Mouse (Mus musculus) fibroblast of lung, adult 2 months (primary cell): ENCODE results near the gene Nebl.

ENCODE experiments used
- DNase-seq: peaks from one replicate; pipeline ENCODE4 v3.0.0-alpha.2; 2011; ENCODE audit warnings: low read depth

Gene Nebl

GRCm38 (mm10) chr2:17623931-17624330, 107.3 kb downstream of the Nebl start:
- no peak for DNase-seq

DNA sequence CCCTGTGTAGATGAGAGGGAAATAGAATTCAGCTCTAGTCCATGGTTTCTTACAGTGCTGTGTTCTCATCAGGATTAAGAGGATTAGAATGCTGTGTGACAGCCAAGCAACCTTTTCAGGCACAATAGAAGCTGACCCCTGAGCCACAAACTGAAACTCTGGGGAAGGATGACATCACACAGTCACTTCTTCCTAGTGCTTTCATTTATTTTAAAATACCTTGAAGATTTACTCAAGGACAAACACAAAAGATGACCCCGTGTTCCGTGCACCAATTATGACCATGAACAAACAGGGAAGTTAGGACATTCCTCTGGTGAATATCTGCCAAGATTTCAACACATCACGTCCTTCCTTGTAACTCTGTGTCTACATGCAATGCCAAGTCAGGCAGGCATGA, 121.0 kb downstream of the Nebl start:
- DNase-seq = no peak

- no peak for DNase-seq
Observed at GRCm38 (mm10) chr2:17603573-17603972, 127.7 kb downstream of the Nebl start.

GRCm38 (mm10) chr2:17600652-17601051, 130.6 kb downstream of the Nebl start:
- DNase-seq = no peak

DNA sequence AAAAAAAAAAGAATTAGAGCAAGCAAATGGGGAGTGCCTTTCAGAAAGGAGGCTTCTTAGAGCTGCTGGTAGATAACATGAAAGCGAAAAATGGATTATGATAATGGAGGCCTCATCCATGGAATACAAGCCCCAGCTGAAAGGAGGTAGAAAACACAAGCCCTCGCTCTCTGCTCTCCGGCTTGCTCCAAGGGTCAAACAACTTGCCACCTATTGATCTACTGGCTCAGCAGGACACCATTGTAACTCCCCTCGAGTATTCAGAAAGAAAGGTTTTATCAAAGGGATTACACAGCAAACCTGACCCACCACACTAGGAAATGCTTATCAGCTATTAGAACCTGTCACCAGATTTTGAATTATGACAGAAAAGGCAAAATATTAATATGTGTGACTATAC, 131.4 kb downstream of the Nebl start:
- DNase-seq = no peak

GRCm38 (mm10) chr2:17597932-17598331, 133.3 kb downstream of the Nebl start:
- DNase-seq = no peak

GRCm38 (mm10) chr2:17589669-17590068, 141.6 kb downstream of the Nebl start:
- no peak for DNase-seq

DNA sequence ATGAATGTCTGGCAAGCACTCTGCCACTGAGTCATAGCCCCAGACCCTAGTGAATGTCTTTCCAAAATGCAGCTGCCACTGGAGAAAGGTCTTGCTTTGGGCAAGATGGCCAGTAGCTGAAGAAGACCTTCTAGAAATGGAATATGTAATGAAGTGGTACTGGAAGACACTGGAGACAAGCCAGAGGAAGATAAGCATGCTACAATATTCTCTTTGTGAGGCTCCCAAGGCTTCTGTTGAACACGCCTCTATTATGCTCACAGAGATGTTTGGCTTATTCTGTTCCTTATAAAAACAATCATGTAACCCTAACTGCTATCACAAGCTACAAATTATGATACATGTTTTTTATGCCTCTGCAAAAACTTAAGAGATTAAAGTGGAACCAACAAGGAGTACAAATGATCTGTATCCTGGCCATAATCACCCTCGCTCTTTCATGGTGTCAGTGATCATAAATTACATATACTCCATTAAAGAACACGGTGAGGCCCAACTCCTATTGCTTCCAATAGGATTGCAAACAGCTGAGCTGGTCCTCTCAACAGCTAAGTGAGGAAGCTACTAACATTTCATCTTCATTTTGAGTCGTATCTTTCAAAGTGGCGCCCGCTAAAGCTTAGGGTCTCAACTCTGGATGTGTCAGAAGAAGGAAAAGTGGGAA, 145.8 kb downstream of the Nebl start:
- no peak for DNase-seq

GRCm38 (mm10) chr2:17575648-17576047, 155.6 kb downstream of the Nebl start:
- DNase-seq = no peak

- DNase-seq = no peak
Observed at GRCm38 (mm10) chr2:17571716-17572115, 159.5 kb downstream of the Nebl start.

- no peak for DNase-seq
Observed at GRCm38 (mm10) chr2:17558889-17559742, 172.1 kb downstream of the Nebl start.

DNA sequence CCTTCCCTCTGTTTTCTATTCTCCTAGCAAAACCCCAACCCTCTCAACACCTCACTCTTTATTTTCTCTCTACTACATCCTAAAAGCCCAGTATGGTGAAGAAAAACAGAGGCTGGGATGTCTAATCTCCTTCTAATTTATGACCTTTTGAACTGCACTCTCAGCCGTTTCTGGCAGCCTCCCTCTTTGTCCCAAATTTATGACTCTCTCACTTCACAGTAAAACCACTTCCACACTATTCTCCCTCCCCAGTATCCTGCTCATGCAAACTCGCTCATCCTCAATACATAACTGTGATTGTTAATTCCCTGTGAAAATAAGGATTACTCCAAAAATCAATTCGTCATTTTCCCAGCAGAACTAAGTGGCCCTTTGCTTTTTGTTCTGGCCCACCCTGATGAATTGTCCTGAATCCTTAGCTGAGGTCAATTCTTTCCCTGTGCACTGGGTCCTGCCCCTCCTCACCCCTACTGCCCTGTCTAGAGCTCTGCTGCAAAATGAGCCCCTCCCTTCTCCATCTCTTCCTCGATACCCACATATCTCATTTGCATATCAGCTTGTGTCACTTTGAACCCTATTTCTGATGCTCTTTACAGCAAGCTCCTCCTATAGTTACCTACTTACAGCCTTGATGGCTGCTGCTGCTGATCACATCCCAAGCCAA, 181.2 kb downstream of the Nebl start:
- DNase-seq = no peak

DNA sequence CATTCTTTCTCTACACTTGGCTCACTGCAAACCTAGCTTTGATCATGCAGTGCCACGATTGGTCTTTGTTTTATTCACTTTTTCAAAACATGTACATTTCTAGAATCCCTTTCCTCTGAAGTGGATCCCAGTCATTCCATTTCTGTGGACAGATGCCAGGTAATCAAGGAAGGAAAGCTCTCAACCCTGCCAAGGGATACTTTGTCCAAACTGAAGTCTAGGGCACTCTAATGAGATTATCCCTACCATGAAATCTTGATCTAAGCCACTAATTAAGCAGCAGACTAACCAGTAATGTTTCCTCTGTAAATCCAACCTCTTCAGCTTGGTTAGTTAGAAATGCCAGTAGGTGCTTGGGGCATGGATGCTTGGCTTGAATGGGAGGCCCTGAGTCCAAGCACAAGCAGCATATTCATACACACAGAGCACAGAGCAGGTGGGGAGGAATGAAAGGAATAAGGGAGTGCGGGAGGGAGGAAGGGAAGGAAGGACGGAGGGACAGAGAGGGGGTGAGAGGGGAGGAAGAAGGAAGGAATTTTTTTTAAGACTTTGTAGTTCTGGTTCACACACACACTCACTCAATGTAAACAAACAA, 184.8 kb downstream of the Nebl start:
- DNase-seq = no peak

DNA sequence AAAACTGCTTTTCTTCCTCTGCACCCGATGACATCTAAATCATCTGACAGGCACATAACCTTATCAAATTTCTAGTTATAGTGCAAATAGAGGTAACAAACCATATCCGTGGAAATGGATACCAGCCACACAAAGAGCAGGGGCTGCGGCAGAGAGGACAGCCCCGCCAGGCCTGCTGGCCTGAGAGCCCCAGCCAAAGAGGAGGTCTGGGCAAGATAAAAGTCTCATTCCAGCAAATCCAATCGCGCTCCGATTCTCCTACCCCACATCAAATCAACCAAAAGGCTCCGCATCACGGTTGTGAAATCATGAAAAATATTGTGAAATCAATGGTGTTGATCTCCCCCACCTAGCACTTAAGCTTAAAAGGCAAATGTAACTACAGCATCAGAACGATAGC, 191.5 kb downstream of the Nebl start:
- DNase-seq = no peak

- no peak for DNase-seq
Observed at GRCm38 (mm10) chr2:17538493-17538892, 192.8 kb downstream of the Nebl start.

DNA sequence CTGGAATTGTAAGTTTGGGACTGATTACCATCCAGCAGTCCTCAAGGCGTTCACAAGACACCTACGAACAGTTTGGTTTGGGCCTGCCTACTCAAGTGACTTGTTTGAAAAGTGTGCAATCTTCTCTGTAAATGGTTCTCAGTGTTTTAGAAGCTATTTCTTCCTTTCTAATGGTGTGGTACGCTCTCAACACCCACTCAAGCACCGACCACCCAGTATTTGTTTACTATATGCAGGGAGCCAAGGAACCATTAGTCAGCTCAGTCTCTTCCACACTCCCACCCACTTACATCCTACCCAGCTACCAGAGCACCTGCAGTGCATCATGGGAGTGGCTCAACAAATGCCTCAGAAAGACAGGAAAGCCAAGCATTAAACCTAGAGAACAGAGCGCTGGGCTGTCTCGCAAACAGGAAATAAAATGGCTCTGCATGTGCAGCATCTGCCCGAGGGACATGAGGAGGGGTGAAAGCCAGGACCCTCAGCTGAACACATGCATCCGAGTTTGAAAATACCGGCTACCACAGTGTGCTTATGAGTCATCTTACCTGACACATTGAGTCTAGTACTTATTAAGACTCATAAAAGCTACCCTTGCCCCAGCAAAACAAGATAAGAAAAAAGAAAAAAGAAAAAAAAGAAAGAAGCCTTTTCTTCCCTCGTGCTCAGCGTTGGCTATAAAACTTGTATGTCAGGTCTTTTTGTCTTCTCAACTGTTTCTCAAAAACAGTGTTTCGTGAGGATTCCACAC, 199.7 kb downstream of the Nebl start:
- DNase-seq = no peak

GRCm38 (mm10) chr2:17525739-17526526, 205.3 kb downstream of the Nebl start:
- DNase-seq = no peak

DNA sequence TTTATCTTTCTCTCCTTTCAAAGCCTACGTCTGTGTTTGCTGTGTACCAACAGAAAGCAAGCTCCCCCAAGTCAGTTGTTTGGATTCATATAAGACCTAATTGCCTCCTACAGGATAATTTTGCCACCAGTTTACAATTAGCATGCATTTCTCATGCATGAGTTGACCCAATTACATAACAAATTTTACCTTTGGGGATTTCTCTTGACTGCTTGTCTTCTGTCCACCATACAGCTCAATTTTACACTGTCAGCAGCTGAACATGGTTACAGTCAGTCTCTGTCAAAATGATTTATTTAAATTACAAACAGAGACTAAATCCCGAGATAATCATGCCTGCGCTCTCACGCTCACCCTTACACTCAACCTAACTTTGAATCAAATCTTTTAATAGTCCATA, 206.1 kb downstream of the Nebl start:
- DNase-seq = no peak

GRCm38 (mm10) chr2:17524205-17524978, 206.9 kb downstream of the Nebl start:
- no peak for DNase-seq

DNA sequence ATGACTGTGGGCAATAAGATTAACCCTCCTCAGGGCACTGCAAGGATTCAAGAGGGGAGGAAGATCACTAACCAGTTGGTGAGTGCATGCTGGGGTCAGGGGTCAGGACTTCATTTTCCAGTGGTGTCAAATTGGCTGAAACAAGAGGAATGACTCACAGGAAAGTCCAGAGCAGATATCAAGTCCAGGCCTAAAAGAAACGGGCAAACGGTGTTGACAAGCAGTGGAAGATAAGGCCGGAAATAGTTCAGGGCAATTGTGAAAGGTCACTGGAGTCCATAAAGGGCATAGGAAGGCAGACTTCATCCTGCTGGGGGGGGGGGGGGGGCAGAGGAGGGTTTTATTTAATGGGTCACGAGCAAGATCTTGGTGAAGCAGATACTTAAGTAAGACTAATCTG, 207.5 kb downstream of the Nebl start:
- DNase-seq = no peak
